Mouse (Mus musculus) thymus, postnatal 10 days (tissue): ENCODE data around the gene Atp1b1.

Experiments used
- DNase-seq, 2 experiments: peaks; one replicate each; pipeline ENCODE4 v3.0.0; 2021; ENCODE audit warnings: low spot score in 2 of 2

Gene Atp1b1

GRCm38 (mm10) chr1:164467406-164467805, 9.3 kb upstream of the Atp1b1 start:
- no peak for DNase-seq

DNA sequence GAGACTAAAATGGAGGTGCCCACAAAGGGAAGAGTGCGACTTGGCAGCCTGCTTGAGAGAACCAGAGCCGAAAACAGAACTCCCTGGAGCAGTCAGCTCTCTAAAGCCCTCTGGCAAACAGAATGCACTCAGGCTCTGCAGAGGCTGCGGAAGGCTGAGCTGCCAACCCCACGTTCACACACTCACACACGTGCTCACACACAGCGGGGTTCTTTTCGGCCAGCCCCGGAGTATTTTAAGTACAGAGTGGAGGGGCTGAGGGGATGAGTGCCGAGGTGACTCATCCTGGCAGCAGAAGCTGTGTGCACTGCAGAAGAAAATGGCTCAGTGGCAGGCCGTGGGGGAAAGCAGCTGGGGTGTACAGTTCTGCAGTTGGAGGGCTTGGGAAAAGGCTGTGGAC, 3.6 kb upstream of the Atp1b1 start:
- no peak for DNase-seq

- DNase-seq: no peak
Measured at GRCm38 (mm10) chr1:164460921-164461697, 3.0 kb upstream of the Atp1b1 start.

DNA sequence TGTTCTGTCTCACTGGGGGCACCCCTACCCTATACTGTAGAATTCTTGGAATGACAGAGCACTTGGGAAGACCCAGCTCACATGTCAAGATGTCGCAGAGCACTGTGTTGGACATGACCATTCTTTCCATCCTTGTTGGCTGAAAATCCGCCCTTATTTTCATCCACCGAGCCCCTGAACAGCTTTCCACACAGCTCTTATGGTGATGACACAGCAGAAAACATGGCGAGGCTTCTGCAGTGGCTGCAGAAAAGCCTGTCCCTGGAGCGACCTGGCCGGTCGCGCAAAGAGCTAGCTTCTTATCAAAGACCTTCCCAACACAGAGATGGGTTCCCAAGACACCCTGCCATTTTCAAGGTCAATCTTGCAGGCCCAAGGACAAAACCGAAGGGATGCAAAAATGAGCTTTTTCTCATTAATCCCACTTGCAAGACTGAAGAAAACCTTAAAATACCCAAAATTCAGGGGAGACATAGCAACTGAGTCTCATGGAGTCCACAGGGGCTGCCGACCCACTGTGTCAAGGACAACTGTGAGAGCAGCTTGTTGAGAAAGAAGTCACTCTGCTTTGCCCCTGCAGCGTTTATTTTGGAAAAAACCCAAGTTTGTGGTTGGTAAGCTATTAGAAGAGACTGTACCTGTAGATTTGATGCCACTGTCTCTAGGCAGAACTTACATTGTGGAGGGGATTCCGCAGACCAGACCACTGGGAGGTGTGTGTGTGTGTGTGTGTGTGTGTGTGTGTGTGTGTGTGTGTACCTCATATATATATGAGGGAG, 1.2 kb upstream of the Atp1b1 start:
- no peak for DNase-seq

DNA sequence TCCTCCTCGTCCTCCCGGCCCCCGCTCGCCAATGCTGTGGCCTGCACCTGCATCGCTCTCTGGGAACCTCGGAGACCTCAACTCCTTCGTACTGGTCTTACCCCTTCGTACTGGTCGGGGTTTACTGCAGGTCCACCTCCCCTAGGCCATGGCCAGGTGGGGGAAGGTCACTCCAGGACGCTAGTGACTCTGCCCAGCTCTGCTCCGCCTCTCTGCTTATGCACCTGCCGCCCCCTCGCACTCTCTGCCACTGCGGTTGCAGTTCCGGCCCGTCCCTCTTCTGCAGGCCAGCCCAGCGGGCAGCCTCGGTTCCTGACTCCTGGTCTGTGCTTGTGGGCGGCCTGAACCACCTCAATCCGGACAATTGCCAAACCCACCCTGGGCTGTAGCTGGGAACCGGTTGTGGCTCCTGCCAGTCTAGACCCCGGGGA, 481 bp upstream of the Atp1b1 start:
- DNase-seq: no peak

DNA sequence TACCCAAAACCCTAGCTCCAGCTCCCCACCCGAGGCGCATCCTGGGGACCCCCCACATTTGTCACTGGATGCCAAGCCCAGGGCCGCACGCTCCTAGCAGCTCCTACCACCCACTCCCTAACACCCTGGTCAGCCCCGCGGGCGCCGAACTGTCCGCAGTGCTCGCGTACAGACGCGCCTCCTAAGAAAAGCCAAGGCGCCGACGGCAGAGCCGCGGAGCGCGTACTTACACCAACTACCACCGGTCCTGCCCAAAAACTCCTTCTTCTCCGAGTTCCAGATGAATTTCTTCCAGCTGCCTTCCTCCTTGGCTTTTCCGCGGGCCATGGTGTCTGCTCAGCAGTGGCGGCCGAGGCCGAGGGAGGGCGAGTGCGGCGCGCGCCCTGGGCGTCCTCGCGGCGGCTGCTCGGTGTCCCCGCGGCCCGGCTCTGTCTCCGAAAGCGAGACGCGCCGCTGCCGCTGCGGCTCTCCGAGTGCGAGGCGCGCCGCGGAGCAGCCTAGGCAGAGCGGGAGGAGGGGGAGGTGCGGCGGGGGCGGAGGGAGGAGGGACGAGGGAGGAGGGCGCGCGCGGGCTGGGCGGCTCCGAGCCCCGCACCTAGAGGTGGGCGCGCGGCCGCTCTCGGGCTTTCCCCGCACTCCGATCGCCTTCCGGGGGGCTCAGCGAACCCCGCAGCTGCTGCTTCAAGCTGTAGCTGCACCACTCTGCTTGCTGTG, 467 bp downstream of the Atp1b1 start:
- DNase-seq: peak; percentile 77 to 83

DNA sequence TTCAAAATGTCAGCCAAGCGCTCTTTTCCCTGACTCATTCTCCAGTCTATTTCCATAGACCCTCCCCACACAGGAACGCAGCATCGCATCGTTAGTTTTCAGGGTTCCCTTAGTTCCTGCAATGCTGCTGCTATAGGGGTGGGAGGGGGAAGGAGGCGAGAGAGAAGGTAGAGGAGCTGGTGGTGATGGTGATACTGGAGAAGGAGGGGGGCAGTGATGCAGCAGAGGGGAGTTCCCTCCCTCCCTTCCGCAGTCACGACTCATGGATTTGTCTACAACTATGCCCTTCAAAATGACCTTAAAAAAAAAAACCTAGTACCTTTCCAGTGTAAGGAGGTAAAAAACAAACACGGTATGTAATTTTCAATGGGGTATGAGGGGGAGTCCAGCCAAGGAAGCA, 1.4 kb downstream of the Atp1b1 start:
- peak; percentile 25 to 28 for DNase-seq

GRCm38 (mm10) chr1:164456065-164456464, 2.1 kb downstream of the Atp1b1 start:
- DNase-seq: peak in 1 of 2 experiments; percentile 17

DNA sequence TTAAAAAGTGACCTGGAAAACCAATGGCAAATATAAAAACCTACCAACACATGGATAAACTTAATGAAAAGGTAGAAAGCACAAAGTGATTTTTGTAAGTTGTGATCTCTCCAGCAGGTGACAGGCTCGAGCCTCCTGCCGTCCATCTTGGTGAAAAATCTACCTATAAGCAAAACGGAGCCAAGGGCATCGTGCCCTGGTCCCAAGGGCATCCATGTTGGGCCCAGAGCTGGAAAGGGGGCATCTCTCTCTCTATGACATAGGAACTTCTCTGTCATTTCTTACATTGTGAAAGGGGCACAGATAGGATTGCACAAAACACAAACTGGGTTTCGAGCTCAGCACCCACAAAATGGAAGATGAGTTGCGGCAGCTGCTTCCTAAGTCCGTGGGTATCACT, 2.5 kb downstream of the Atp1b1 start:
- DNase-seq: no peak

GRCm38 (mm10) chr1:164454747-164455400, 3.3 kb downstream of the Atp1b1 start:
- peak; percentile 12 to 19 for DNase-seq

DNA sequence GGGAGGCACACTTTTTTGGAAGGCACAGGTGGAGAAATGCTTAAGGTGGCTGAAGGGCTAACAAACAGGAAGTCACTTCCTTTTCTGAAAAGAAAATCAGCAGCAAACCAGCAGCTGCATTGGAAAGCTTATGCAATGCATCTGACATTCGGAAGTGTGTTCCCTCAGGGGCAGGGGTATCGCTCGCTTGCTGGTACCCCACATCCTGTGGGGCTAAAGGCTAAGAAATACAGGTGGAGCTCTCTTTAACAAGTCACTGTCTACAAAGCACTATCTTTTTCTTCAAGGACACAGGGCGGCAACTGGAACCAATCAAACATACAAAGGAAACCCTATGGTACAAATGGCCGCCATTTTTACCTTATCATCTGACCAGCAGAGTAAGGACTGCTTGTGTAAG, 4.4 kb downstream of the Atp1b1 start:
- peak; percentile 74 to 84 for DNase-seq

DNA sequence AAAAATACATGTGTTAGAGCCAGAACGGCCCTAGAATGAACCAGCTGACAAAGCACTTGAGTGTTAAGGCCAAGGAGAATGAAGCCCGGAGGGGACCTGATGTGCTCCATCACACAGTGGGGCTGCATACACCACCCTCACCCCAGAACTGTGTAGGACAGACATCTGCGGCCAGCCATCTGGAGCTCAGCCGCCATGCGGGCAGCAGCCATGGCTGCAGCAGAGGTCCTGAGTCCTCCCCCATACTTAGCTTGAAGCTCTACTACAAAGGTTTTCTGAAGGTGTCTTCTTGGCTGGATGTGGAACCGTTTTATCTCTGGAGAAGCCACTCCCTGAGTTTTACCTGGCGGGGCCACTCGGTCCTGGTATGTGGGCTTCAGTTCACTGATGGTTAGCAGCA, 5.0 kb downstream of the Atp1b1 start:
- DNase-seq: peak in 1 of 2 experiments; percentile 28

DNA sequence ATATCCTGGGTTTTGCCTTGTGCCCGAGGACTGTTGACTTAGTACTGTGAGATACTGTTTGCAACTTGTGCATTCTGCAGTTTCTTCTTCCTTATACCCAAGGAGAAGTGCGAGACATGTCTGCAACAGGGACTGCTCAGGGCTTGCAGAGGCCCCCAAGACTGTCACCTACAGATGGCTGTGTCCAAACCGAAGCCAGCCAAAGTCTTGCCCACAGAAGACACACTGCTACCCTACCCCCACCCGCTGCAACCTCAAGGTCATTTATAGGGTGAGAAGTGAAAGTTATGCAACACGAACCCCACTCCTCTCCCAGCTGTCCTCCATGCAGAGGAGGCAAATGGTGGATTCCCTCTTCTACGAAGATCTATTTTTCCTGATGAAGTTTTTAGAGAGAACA, 5.6 kb downstream of the Atp1b1 start:
- DNase-seq: no peak

GRCm38 (mm10) chr1:164451346-164451745, 6.8 kb downstream of the Atp1b1 start:
- no peak for DNase-seq

GRCm38 (mm10) chr1:164450644-164451043, 7.5 kb downstream of the Atp1b1 start:
- no peak for DNase-seq

GRCm38 (mm10) chr1:164450231-164450630, 7.9 kb downstream of the Atp1b1 start:
- no peak for DNase-seq

- DNase-seq: no peak
Measured at GRCm38 (mm10) chr1:164449626-164450025, 8.5 kb downstream of the Atp1b1 start.

GRCm38 (mm10) chr1:164447521-164447920, 10.6 kb downstream of the Atp1b1 start:
- DNase-seq: no peak

GRCm38 (mm10) chr1:164446535-164446934, 11.6 kb downstream of the Atp1b1 start:
- no peak for DNase-seq

GRCm38 (mm10) chr1:164445620-164446162, 12.5 kb downstream of the Atp1b1 start:
- DNase-seq: no peak

DNA sequence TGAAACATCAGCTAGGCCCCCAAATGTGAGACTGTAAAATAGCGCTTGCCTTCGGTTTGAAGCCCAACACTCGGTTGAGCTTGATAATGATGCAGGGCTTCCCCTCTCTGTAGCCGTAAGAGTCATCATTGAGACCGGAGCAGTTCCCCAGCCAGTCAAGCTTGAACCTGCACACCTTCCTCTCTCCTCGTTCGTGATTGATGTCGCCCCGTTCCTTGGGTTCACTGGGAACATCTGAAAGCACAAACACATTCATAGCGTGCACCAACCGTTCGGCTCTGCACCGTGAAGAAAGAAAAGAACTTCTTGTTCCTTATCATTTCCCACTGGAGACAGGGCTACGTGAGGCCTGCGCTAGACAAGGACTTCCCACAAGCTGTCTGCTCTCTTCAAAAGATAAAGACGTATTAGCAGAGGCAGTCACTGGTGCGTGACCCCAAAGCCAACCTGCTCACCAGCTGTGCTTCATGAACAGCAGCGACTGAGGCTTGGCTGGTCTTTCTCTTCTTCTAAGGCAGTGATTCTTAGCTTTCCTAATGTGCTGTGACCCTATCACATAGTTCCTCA, 16.7 kb downstream of the Atp1b1 start:
- DNase-seq: no peak
